Mouse (Mus musculus): ENCODE measurements at regions not wholly inside any gene's neighbourhood (a gene's known extent, or its start where the extent isn't known, plus 50 kb on each side); places are given as distances from the start of the nearest gene placed in this dataset.

- in situ Hi-C loops (cut with MboI; ENCODE audit: low sequenced_read_pairs in 2 of 2, unreplicated experiment in 2 of 2): no loop called here
- H3K27ac ChIP-seq (ENCODE audit: insufficient read depth, low read depth, low read length, poor library complexity, severe bottlenecking): no peak overlapping the region
- H3K9ac ChIP-seq (ENCODE audit: insufficient read depth, low read depth, low read length, poor library complexity, severe bottlenecking): no peak overlapping the region
- no peak for DNase-seq (ENCODE audit: low read depth, low spot score)
- 0 out of 4 replicates have a peak, but pooled peaks cover 0 to 4% of the 10 kb centered on the region in 2 experiments for H3K4me1 ChIP-seq (ENCODE audit: control insufficient read depth in 2 of 2, insufficient read depth in 2 of 2, low read length in 2 of 2, poor library complexity in 1 of 2)
- H3K36me3 ChIP-seq (ENCODE audit: control insufficient read depth, insufficient read depth, low read length, poor library complexity, severe bottlenecking): no peaks in the 10 kb centered on the region
- H3K4me3 ChIP-seq (ENCODE audit: insufficient read depth in 1 of 2, low read depth in 1 of 2, low read length in 2 of 2, poor library complexity in 1 of 2, severe bottlenecking in 1 of 2): no peak overlapping the region
- TF ChIP-seq ZNF384 (IDR thresholded peaks at IDR 0.05; ENCODE audit: low read depth, low read length): no peak
- TF ChIP-seq CHD2 (IDR thresholded peaks at IDR 0.05; ENCODE audit: low read depth, low read length): no peak
- TF ChIP-seq HCFC1 (IDR thresholded peaks at IDR 0.05; ENCODE audit: borderline replicate concordance, insufficient read depth, low read length): no peak
- no peak for TF ChIP-seq MAFK (IDR thresholded peaks at IDR 0.05; ENCODE audit: insufficient read depth, low read depth, low read length)
- no peak for TF ChIP-seq ZC3H11A (IDR thresholded peaks at IDR 0.05; ENCODE audit: borderline replicate concordance, low read depth, low read length)
- H3K9me3 ChIP-seq (ENCODE audit: control insufficient read depth, insufficient read depth, low read depth, low read length): no peaks in the 10 kb centered on the region
Observed at GRCm38 (mm10) chr13:38291487-38291886, 53.4 kb upstream of the Bmp6 start.
